Mouse (Mus musculus): ENCODE measurements at regions not wholly inside any gene's neighbourhood (a gene's known extent, or its start where the extent isn't known, plus 50 kb on each side); places are given as distances from the start of the nearest gene placed in this dataset.
A peak's percentile ranks its signal among the peaks of the same experiment; 100 is the strongest.

GRCm38 (mm10) chr16:84318091-84318490 is 196.8 kb upstream of the A730009L09Rik start:
- H3K27me3 ChIP-seq (ENCODE audit: control insufficient read depth, insufficient read depth, low read length): no peaks in the 10 kb centered on the region
- H3K4me3 ChIP-seq (ENCODE audit: low read depth, low read length): no peak overlapping the region
- 92% methylated on average over 1 of the region's 1 CpGs for WGBS
- H3K36me3 ChIP-seq (ENCODE audit: control insufficient read depth, insufficient read depth, low read length): no peaks in the 10 kb centered on the region
- H3K4me1 ChIP-seq (ENCODE audit: control insufficient read depth, insufficient read depth, low read length): no peaks in the 10 kb centered on the region
- no peaks in the 10 kb centered on the region for H3K9me3 ChIP-seq (ENCODE audit: control insufficient read depth, low read length)
- no peak overlapping the region for H3K4me2 ChIP-seq (ENCODE audit: low read depth)
- no peak overlapping the region for H3K27ac ChIP-seq (ENCODE audit: low read depth, low read length)
- DNase-seq (ENCODE audit: low spot score): no peak
- H3K9ac ChIP-seq (ENCODE audit: low read length): no peak overlapping the region
- no peak; the same call in 1 of the 2 replicates for ATAC-seq (ENCODE audit: insufficient read depth, low FRiP score, low TSS enrichment)

GRCm38 (mm10) chr16:84321569-84321968 is 193.4 kb upstream of the A730009L09Rik start:
- no peaks in the 10 kb centered on the region for H3K36me3 ChIP-seq (ENCODE audit: control insufficient read depth, insufficient read depth, low read length)
- H3K4me2 ChIP-seq (ENCODE audit: low read depth): no peak overlapping the region
- no peaks in the 10 kb centered on the region for H3K4me1 ChIP-seq (ENCODE audit: control insufficient read depth, insufficient read depth, low read length)
- no peak overlapping the region for H3K27ac ChIP-seq (ENCODE audit: low read depth, low read length)
- H3K9ac ChIP-seq (ENCODE audit: low read length): no peak overlapping the region
- no peaks in the 10 kb centered on the region for H3K27me3 ChIP-seq (ENCODE audit: control insufficient read depth, insufficient read depth, low read length)
- ATAC-seq (ENCODE audit: insufficient read depth, low FRiP score, low TSS enrichment): no peak
- H3K4me3 ChIP-seq (ENCODE audit: low read depth, low read length): no peak overlapping the region
- WGBS: 74% methylated on average over 2 of the region's 2 CpGs
- no peak for DNase-seq (ENCODE audit: low spot score)
- no peaks in the 10 kb centered on the region for H3K9me3 ChIP-seq (ENCODE audit: control insufficient read depth, low read length)

- no peak overlapping the region for H3K4me3 ChIP-seq (ENCODE audit: low read depth, low read length)
- H3K4me1 ChIP-seq (ENCODE audit: control insufficient read depth, insufficient read depth, low read length): no peaks in the 10 kb centered on the region
- H3K9me3 ChIP-seq (ENCODE audit: control insufficient read depth, low read length): no peaks in the 10 kb centered on the region
- H3K9ac ChIP-seq (ENCODE audit: low read length): no peak overlapping the region
- no peaks in the 10 kb centered on the region for H3K36me3 ChIP-seq (ENCODE audit: control insufficient read depth, insufficient read depth, low read length)
- ATAC-seq (ENCODE audit: insufficient read depth, low FRiP score, low TSS enrichment): no peak
- H3K4me2 ChIP-seq (ENCODE audit: low read depth): no peak overlapping the region
- H3K27ac ChIP-seq (ENCODE audit: low read depth, low read length): no peak overlapping the region
- DNase-seq (ENCODE audit: low spot score): no peak
- 93% methylated on average over 3 of the region's 3 CpGs for WGBS
- no peaks in the 10 kb centered on the region for H3K27me3 ChIP-seq (ENCODE audit: control insufficient read depth, insufficient read depth, low read length)
Measured at GRCm38 (mm10) chr16:84330293-84330692, 184.6 kb upstream of the A730009L09Rik start.

DNA sequence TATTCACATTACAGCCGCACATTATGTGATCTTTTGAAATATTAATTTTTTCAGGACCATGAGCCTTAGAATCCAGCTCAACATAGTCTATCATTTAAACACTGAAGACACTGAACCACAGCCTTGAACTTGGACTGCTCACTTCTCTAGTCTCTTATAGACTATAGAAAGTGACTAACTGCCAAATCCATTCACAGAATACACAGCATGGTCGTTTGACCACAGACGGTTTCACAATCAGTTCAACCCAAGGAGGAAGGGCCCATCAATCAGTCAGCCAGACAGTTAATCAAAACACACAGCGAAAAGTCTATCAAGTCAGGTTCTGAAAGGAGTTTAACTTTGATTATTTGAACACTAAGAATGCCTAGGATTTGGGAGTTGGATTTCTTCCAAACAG is 168.8 kb upstream of the A730009L09Rik start:
- Histone ChIP-seq H3K4me3 (ENCODE audit: low read depth, low read length) (no peak overlapping the region), H3K9ac (ENCODE audit: low read length) (no peak overlapping the region), H3K9me3 (ENCODE audit: control insufficient read depth, low read length) (no peaks in the 10 kb centered on the region), H3K4me1 (ENCODE audit: control insufficient read depth, insufficient read depth, low read length) (no peaks in the 10 kb centered on the region), H3K27ac (ENCODE audit: low read depth, low read length) (no peak overlapping the region), H3K27me3 (ENCODE audit: control insufficient read depth, insufficient read depth, low read length) (no peaks in the 10 kb centered on the region), H3K4me2 (ENCODE audit: low read depth) (no peak overlapping the region), H3K36me3 (ENCODE audit: control insufficient read depth, insufficient read depth, low read length) (no peaks in the 10 kb centered on the region)
- DNase-seq (ENCODE audit: low spot score) (no peak), ATAC-seq (ENCODE audit: insufficient read depth, low FRiP score, low TSS enrichment) (no peak)
- WGBS: 45% methylated on average over 4 of the region's 4 CpGs

DNA sequence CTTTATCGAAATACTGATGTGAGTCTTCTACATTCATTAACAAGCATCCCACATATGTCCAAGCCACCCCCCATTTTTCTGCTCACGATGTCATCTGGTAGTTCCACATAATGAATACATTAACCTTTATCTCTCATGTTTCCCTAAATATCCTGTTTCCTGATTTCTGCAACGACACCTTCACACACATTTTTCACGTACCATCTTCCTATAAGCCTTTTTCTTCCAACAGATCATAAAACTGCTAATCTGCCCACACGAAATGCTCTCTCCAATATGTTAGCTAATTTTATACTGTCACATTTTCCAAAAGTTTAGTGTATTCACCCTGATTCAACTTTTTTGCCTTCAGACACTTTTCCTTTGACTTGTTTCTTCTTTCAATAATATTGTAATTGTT is 159.8 kb upstream of the A730009L09Rik start:
- DNase-seq (ENCODE audit: low spot score) (no peak), ATAC-seq (ENCODE audit: insufficient read depth, low FRiP score, low TSS enrichment) (no peak)
- H3K9ac ChIP-seq (ENCODE audit: low read length): no peak overlapping the region
- no peaks in the 10 kb centered on the region for H3K27me3 ChIP-seq (ENCODE audit: control insufficient read depth, insufficient read depth, low read length)
- no peak overlapping the region for H3K27ac ChIP-seq (ENCODE audit: low read depth, low read length)
- 88% methylated on average over 5 of the region's 5 CpGs for WGBS
- H3K4me1 ChIP-seq (ENCODE audit: control insufficient read depth, insufficient read depth, low read length): no peaks in the 10 kb centered on the region
- no peak overlapping the region for H3K4me2 ChIP-seq (ENCODE audit: low read depth)
- H3K4me3 ChIP-seq (ENCODE audit: low read depth, low read length): no peak overlapping the region
- H3K9me3 ChIP-seq (ENCODE audit: control insufficient read depth, low read length): no peaks in the 10 kb centered on the region
- H3K36me3 ChIP-seq (ENCODE audit: control insufficient read depth, insufficient read depth, low read length): no peaks in the 10 kb centered on the region

DNA sequence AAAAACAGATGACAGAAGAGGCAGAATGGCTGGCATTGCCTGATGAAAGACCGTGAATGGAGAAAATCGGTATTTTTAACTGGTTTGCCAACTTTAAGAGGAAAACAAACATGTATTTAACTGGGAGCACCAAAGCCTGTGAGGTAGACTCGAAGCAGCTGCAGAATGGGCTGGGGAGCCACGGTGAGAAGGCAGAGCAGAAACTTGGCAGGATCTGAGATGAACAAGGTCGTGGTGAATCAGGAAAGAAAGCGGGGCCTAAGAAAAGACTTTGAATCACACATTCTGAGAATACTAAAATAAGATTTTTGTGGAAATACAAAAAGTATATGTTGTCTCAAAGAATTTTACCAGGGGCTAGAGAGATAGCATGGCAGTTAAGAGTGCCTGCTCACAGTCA is 149.0 kb upstream of the A730009L09Rik start:
- ATAC-seq (ENCODE audit: insufficient read depth, low FRiP score, low TSS enrichment): no peak
- no peak overlapping the region for H3K4me2 ChIP-seq (ENCODE audit: low read depth)
- H3K9ac ChIP-seq (ENCODE audit: low read length): no peak overlapping the region
- no peaks in the 10 kb centered on the region for H3K27me3 ChIP-seq (ENCODE audit: control insufficient read depth, insufficient read depth, low read length)
- no peak for DNase-seq (ENCODE audit: low spot score)
- WGBS: 89% methylated on average over 6 of the region's 6 CpGs
- H3K27ac ChIP-seq (ENCODE audit: low read depth, low read length): no peak overlapping the region
- H3K4me3 ChIP-seq (ENCODE audit: low read depth, low read length): no peak overlapping the region
- no peaks in the 10 kb centered on the region for H3K9me3 ChIP-seq (ENCODE audit: control insufficient read depth, low read length)
- no peaks in the 10 kb centered on the region for H3K36me3 ChIP-seq (ENCODE audit: control insufficient read depth, insufficient read depth, low read length)
- no peaks in the 10 kb centered on the region for H3K4me1 ChIP-seq (ENCODE audit: control insufficient read depth, insufficient read depth, low read length)

DNA sequence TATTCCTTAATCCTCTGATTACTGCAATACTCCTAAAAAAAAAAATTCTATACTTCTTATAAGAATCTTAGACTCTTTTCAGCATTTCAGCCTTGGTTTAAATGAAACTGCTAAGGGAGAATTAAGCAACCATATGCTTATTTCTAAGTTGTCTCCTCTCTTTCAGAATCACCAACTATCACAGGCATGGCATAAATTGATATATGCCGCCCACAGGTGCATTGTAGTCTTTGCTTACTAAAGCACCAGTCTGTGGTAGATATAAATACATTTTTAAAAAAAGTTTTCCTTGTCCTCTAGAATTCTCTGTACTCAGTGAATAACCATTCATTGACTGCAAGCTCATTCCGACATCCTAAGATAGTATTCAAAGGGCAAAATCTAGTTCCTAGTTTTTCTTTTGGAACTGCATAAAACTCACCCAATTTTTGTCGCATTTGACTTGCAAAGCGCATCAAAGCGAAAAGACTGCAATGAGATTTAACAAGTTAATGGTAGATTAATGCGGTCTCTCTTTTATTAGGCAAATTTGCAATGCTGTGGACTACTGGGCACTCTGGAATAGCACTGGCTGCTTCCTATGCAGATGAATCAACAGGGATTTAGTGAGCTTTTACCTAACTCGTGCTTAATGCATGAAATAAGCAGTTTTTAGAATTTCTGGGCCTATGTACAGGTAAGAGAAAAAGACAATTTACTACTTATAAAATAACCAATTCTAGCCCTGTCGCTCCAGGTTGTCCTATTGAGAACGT is 145.8 kb upstream of the A730009L09Rik start:
- WGBS: 75% methylated on average over 9 of the region's 9 CpGs
- no peak overlapping the region for H3K27ac ChIP-seq (ENCODE audit: low read depth, low read length)

DNA sequence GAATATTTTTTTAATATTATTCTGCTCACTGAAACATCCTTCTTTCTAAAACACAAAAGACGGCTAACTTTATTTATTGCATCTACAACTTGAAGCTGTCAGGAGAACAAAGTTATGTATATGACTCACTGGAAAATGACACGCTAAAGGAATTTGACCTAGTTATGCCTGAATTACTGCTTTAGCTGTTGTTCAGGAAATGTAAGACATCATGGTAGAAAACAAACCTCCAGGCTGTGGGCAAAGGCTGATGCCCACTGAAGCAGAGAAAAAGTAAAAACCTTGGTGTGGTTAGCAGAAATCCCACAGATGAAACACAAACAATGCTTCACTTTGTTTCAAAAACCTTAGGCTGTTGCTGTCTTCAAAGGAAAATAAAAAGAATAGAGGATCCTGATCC is 136.5 kb upstream of the A730009L09Rik start:
- ATAC-seq (ENCODE audit: insufficient read depth, low FRiP score, low TSS enrichment) (no peak), DNase-seq (ENCODE audit: low spot score) (no peak)
- WGBS: 76% methylated on average over 2 of the region's 2 CpGs
- no peaks in the 10 kb centered on the region for H3K36me3 ChIP-seq (ENCODE audit: control insufficient read depth, insufficient read depth, low read length)
- H3K9me3 ChIP-seq (ENCODE audit: control insufficient read depth, low read length): no peaks in the 10 kb centered on the region
- H3K27me3 ChIP-seq (ENCODE audit: control insufficient read depth, insufficient read depth, low read length): no peaks in the 10 kb centered on the region
- H3K4me1 ChIP-seq (ENCODE audit: control insufficient read depth, insufficient read depth, low read length): no peaks in the 10 kb centered on the region
- H3K4me2 ChIP-seq (ENCODE audit: low read depth): no peak overlapping the region
- no peak overlapping the region for H3K4me3 ChIP-seq (ENCODE audit: low read depth, low read length)
- H3K27ac ChIP-seq (ENCODE audit: low read depth, low read length): no peak overlapping the region
- no peak overlapping the region for H3K9ac ChIP-seq (ENCODE audit: low read length)

More for the DNA sequence above, 145.8 kb upstream of the A730009L09Rik start:
- no peak for DNase-seq (ENCODE audit: low spot score)
- Histone ChIP-seq H3K27me3 (ENCODE audit: control insufficient read depth, insufficient read depth, low read length) (no peaks in the 10 kb centered on the region), H3K4me3 (ENCODE audit: low read depth, low read length) (no peak overlapping the region), H3K4me2 (ENCODE audit: low read depth) (no peak overlapping the region), H3K36me3 (ENCODE audit: control insufficient read depth, insufficient read depth, low read length) (no peaks in the 10 kb centered on the region), H3K4me1 (ENCODE audit: control insufficient read depth, insufficient read depth, low read length) (no peaks in the 10 kb centered on the region), H3K9me3 (ENCODE audit: control insufficient read depth, low read length) (no peaks in the 10 kb centered on the region), H3K9ac (ENCODE audit: low read length) (no peak overlapping the region)
- no peak for ATAC-seq (ENCODE audit: insufficient read depth, low FRiP score, low TSS enrichment)

DNA sequence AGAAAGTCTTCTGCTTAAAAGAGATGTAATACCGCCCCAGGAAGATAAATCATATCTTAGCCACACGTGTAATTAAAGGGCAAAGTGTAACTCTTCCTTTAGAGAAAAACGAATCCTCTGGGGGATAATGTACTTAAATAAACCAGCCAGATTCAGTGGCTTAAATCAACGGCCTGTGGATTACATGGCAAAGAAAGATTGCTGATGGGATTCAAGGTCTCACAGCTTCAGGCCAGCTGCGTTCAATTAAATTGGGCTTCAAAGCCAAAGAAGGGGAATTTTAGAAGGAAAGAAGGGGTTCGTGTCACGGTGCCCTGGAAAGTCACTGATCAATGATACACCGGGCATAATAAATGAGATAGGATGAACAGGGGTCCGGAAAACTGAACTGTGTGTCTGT is 123.2 kb upstream of the A730009L09Rik start:
- H3K9ac ChIP-seq (ENCODE audit: low read length): no peak overlapping the region
- no peak overlapping the region for H3K4me3 ChIP-seq (ENCODE audit: low read depth, low read length)
- DNase-seq (ENCODE audit: low spot score) (peak; percentile 25), ATAC-seq (ENCODE audit: insufficient read depth, low FRiP score, low TSS enrichment) (no peak)
- H3K27me3 ChIP-seq (ENCODE audit: control insufficient read depth, insufficient read depth, low read length): no peaks in the 10 kb centered on the region
- H3K36me3 ChIP-seq (ENCODE audit: control insufficient read depth, insufficient read depth, low read length): no peaks in the 10 kb centered on the region
- H3K4me2 ChIP-seq (ENCODE audit: low read depth): no peak overlapping the region
- no peak overlapping the region for H3K27ac ChIP-seq (ENCODE audit: low read depth, low read length)
- H3K9me3 ChIP-seq (ENCODE audit: control insufficient read depth, low read length): no peaks in the 10 kb centered on the region
- WGBS: 53% methylated on average over 9 of the region's 9 CpGs
- no peaks in the 10 kb centered on the region for H3K4me1 ChIP-seq (ENCODE audit: control insufficient read depth, insufficient read depth, low read length)
